Mouse (Mus musculus) CH12.LX (cell line): ENCODE measurements around the gene Spz1. TPM values are rescaled to one million over a fixed set of nuclear protein-coding genes. Genes with fewer than 3 reads are reported as not detected.
A peak's percentile ranks its signal among the peaks of the same experiment; 100 is the strongest.

ENCODE experiments used
- DNase-seq: peaks from one replicate; pipeline ENCODE4 v3.0.0-alpha.2; 2013; ENCODE audit errors: extremely low read depth
- H3K27ac ChIP-seq: 2 replicates; pipeline ENCODE4 v1.5.1; 2012; ENCODE audit warnings: low read depth, mild to moderate bottlenecking, control low read depth, moderate library complexity; ENCODE audit not compliant: insufficient read depth
- H3K27me3 ChIP-seq: replicated peaks from 2 replicates; pipeline ENCODE3; 2012; ENCODE audit warnings: inconsistent platforms
- H3K36me3 ChIP-seq, 2 experiments: replicated peaks in 1 of 2; 2 replicates each; pipeline versions ENCODE3 to v1.6.1; 2012; ENCODE audit warnings: inconsistent platforms in 1 of 2, low read length in 1 of 2, mild to moderate bottlenecking in 1 of 2, mixed read lengths in 1 of 2, moderate library complexity in 1 of 2; ENCODE audit not compliant: control insufficient read depth in 1 of 2, insufficient read depth in 1 of 2
- H3K4me1 ChIP-seq, 2 experiments: 2 replicates each; pipeline ENCODE4 v1.6.1; 2012; ENCODE audit warnings: inconsistent platforms in 1 of 2, moderate library complexity in 1 of 2; ENCODE audit not compliant: insufficient read depth in 2 of 2, control insufficient read depth in 1 of 2
- H3K4me2 ChIP-seq: 2 replicates; pipeline ENCODE4 v1.6.1; 2012; ENCODE audit warnings: low read depth, mild to moderate bottlenecking, control low read depth; ENCODE audit not compliant: poor library complexity, insufficient read depth, severe bottlenecking
- H3K4me3 ChIP-seq, 3 experiments: fragments of 150-350 bp in 1 of 3; sonication (generic) in 1 of 3; replicated peaks in 1 of 3; 2 replicates each; pipeline versions ENCODE3 to v1.5.1; 2011 to 2012; ENCODE audit warnings: low read depth in 2 of 3, low read length in 2 of 3, mild to moderate bottlenecking in 2 of 3, moderate library complexity in 2 of 3, control low read depth in 1 of 3, improper control_type of control experiment in 1 of 3, inconsistent platforms in 1 of 3, mixed read lengths in 1 of 3; ENCODE audit not compliant: poor library complexity in 1 of 3
- H3K79me2 ChIP-seq: replicated peaks from 2 replicates; pipeline ENCODE4 v1.6.1; 2012; ENCODE audit warnings: mild to moderate bottlenecking, moderate library complexity; ENCODE audit not compliant: control insufficient read depth, poor library complexity, insufficient read depth, severe bottlenecking; ENCODE audit errors: extremely low read depth
- H3K9ac ChIP-seq: 2 replicates; pipeline ENCODE4 v1.6.1; 2012; ENCODE audit warnings: low read depth, mild to moderate bottlenecking, control low read depth, moderate library complexity; ENCODE audit not compliant: insufficient read depth
- H3K9me3 ChIP-seq: replicated peaks from 2 replicates; pipeline ENCODE3; 2012; ENCODE audit warnings: low read length, inconsistent platforms, mixed read lengths
- CHD1 ChIP-seq: IDR thresholded peaks from 2 replicates; pipeline ENCODE4 v1.6.1; 2012; ENCODE audit warnings: low read depth, low read length, improper control_type of control experiment, inconsistent platforms
- CTCF ChIP-seq, 2 experiments: IDR thresholded peaks in 1 of 2; conservative IDR thresholded peaks in 1 of 2; 2 replicates each; pipeline ENCODE4 v1.5.1; 2011 to 2012; ENCODE audit warnings: low read depth in 2 of 2, low read length in 2 of 2, improper control_type of control experiment in 1 of 2, inconsistent platforms in 1 of 2, mild to moderate bottlenecking in 1 of 2, moderate library complexity in 1 of 2
- ELF1 ChIP-seq: IDR thresholded peaks from 2 replicates; pipeline ENCODE4 v1.6.1; 2014; ENCODE audit warnings: low read depth, mild to moderate bottlenecking, inconsistent platforms, low read length, improper control_type of control experiment
- ETS1 ChIP-seq: conservative IDR thresholded peaks from 2 replicates; pipeline ENCODE4 v1.6.1; 2012; ENCODE audit warnings: low read depth, mild to moderate bottlenecking, inconsistent platforms, low read length, improper control_type of control experiment, moderate library complexity
- GABPA ChIP-seq: IDR thresholded peaks from 2 replicates; pipeline ENCODE4 v1.6.1; 2012; ENCODE audit warnings: low read depth, low read length, improper control_type of control experiment, inconsistent platforms; ENCODE audit not compliant: insufficient replicate concordance
- HCFC1 ChIP-seq: IDR thresholded peaks from 2 replicates; pipeline ENCODE4 v1.6.1; 2012; ENCODE audit warnings: low read depth, mild to moderate bottlenecking, inconsistent platforms, low read length, improper control_type of control experiment
- IRF4 ChIP-seq: IDR thresholded peaks from 2 replicates; pipeline ENCODE4 v1.6.1; 2014; ENCODE audit warnings: low read depth, mild to moderate bottlenecking, inconsistent platforms, low read length, improper control_type of control experiment
- MAFK ChIP-seq: IDR thresholded peaks from 2 replicates; pipeline ENCODE4 v1.6.1; 2011; ENCODE audit warnings: low read length, improper control_type of control experiment; ENCODE audit not compliant: insufficient replicate concordance
- MAZ ChIP-seq: IDR thresholded peaks from 2 replicates; pipeline ENCODE4 v1.6.1; 2012; ENCODE audit warnings: low read depth, mild to moderate bottlenecking, inconsistent platforms, low read length, improper control_type of control experiment, moderate library complexity
- MEF2A ChIP-seq: IDR thresholded peaks from 2 replicates; pipeline ENCODE4 v1.6.1; 2014; ENCODE audit warnings: low read depth, mild to moderate bottlenecking, inconsistent platforms, low read length, improper control_type of control experiment, borderline replicate concordance
- PAX5 ChIP-seq: IDR thresholded peaks from 2 replicates; pipeline ENCODE4 v1.6.1; 2012; ENCODE audit warnings: low read length, inconsistent platforms, mixed read lengths
- SMC3 ChIP-seq: IDR thresholded peaks from 2 replicates; pipeline ENCODE4 v1.6.1; 2011; ENCODE audit warnings: low read depth, low read length, improper control_type of control experiment
- USF1 ChIP-seq: IDR thresholded peaks from 2 replicates; pipeline ENCODE4 v1.6.1; 2014; ENCODE audit warnings: low read depth, mild to moderate bottlenecking, inconsistent platforms, low read length, improper control_type of control experiment
- ZNF384 ChIP-seq: IDR thresholded peaks from 2 replicates; pipeline ENCODE4 v1.6.1; 2012; ENCODE audit warnings: low read depth, low read length, improper control_type of control experiment, inconsistent platforms
- dilution Hi-C: fragments of 300-500 bp; cut with MboI; formaldehyde crosslinking; loops from 2 replicates; pipeline ENCODE4 v1.14.3; 2020; ENCODE audit warnings: low sequenced_read_pairs; ENCODE audit not compliant: extremely low pct_unique_long_range_greater_than_20kb, extremely low pct_ligation_motif_present
- in situ Hi-C: fragments of 300-500 bp; cut with MboI; formaldehyde crosslinking; loops from 3 replicates; pipeline ENCODE4 v1.14.3; 2019; ENCODE audit warnings: low sequenced_read_pairs, low pct_ligation_motif_present, low pct_unique_long_range_greater_than_20kb, mixed read lengths
- polyA plus RNA-seq: library from polyadenylated mRNA; unstranded; fragments of >175 nt; gene quantifications from 2 replicates; pipeline ENCODE4 v1.2.1, GENCODE M21; 2012; ENCODE audit warnings: low read depth; ENCODE audit not compliant: insufficient read length
- total RNA-seq, 2 experiments: library from RNA; depleted of rRNA; stranded (reverse); fragments of 300-350 nt in 1 of 2; fragments of >200 nt in 1 of 2; gene quantifications; 2 replicates each; pipeline ENCODE4 v1.2.3; 2012 to 2014

Spz1 gene
- total and polyA plus RNA-seq, 3 experiments, result not detected

DNA sequence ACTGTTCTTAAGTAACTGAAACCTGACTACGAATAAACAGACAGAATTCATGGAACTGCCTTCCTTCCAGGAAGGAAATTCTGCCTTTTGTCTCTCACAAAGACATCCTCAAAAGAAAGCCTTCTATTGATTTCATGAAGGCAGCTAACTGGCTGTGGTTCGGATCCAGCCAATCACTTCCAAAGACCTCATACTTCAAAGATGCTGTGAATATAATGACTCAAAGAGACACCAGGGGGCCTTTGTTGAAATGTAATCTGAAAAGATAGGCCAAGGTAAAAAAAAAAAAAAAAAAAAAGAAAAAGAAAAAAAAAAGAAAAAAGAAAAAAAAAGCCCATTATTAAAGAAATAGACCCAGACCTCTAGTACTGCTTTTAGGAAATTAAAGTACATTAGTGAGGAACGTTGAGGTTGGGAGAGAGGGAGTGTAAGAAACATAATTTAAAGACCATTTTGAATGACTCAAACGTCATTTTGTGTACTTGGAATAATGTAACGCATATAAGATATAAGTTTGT, 16.4 kb upstream of the Spz1 start:
- H3K4me1 ChIP-seq, result no peaks in the 10 kb centered on the region
- TF ChIP-seq MAFK (no peak), SMC3 (peak; percentile 3; the same call in 1 of the 2 replicates), ZNF384 (peak; percentile 82), CTCF (conservative IDR thresholded peaks at IDR 0.05 in 1 of 2, IDR thresholded peaks at IDR 0.05 in 1 of 2; ENCODE audit: low read depth in 2 of 2, low read length in 2 of 2) (peak in 1 of 2 experiments; percentile 11; a peak in 1 of 4 replicates)
- no peak for DNase-seq
- H3K27me3 ChIP-seq, result no peaks in the 10 kb centered on the region
- no peak overlapping the region for H3K9ac ChIP-seq
- dilution Hi-C loops, result no loop called here
- no peaks in the 10 kb centered on the region for H3K79me2 ChIP-seq
- no peak overlapping the region for H3K4me2 ChIP-seq
- no peaks in the 10 kb centered on the region for H3K9me3 ChIP-seq
- in situ Hi-C loops, result no loop called here
- H3K36me3 ChIP-seq, result no peaks in the 10 kb centered on the region
- H3K4me3 ChIP-seq, result no peak overlapping the region
- no peak overlapping the region for H3K27ac ChIP-seq

- no peaks in the 10 kb centered on the region for H3K4me1 ChIP-seq
- no peaks in the 10 kb centered on the region for H3K79me2 ChIP-seq
- H3K4me2 ChIP-seq, result no peak overlapping the region
- no peak for TF ChIP-seq MAFK
- no peak for TF ChIP-seq MAZ
- no peak for TF ChIP-seq GABPA
- no peak for TF ChIP-seq HCFC1
- TF ChIP-seq PAX5, result no peak
- TF ChIP-seq CTCF (conservative IDR thresholded peaks at IDR 0.05 in 1 of 2, IDR thresholded peaks at IDR 0.05 in 1 of 2; ENCODE audit: low read depth in 2 of 2, low read length in 2 of 2), result no peak
- no peak for TF ChIP-seq SMC3
- TF ChIP-seq MEF2A, result no peak
- no peak for TF ChIP-seq USF1
- no peak for TF ChIP-seq ELF1
- no peak for TF ChIP-seq IRF4
- TF ChIP-seq CHD1, result no peak
- no peak for TF ChIP-seq ETS1
- H3K9ac ChIP-seq, result no peak overlapping the region
- H3K9me3 ChIP-seq, result no peaks in the 10 kb centered on the region
- no peaks in the 10 kb centered on the region for H3K36me3 ChIP-seq
- dilution Hi-C loops, result no loop called here
- no peak for DNase-seq
- no peaks in the 10 kb centered on the region for H3K27me3 ChIP-seq
- H3K27ac ChIP-seq, result no peak overlapping the region
- H3K4me3 ChIP-seq, result no peak overlapping the region
- in situ Hi-C loops, result no loop called here
Observed at GRCm38 (mm10) chr13:92591225-92591624, 15.3 kb upstream of the Spz1 start.
